Mouse (Mus musculus) testis, adult 10 weeks (tissue): ENCODE measurements around the gene Dmxl2. TPM values are rescaled to one million over a fixed set of nuclear protein-coding genes. Genes with fewer than 3 reads are reported as not detected.

Experiments used
- polyA plus RNA-seq: library from polyadenylated mRNA; stranded (reverse); fragments of 350-450 nt; fragmentation: Illumina TruSeq; extraction: RNeasy Lipid Tissue Mini Kit (QIAGEN cat#74804); gene quantifications from one replicate; pipeline ENCODE4 v1.2.3, GENCODE M21; 2014; ENCODE audit warnings: low read depth, low replicate concordance

Dmxl2 gene
- 38.2 TPM for polyA plus RNA-seq

DNA sequence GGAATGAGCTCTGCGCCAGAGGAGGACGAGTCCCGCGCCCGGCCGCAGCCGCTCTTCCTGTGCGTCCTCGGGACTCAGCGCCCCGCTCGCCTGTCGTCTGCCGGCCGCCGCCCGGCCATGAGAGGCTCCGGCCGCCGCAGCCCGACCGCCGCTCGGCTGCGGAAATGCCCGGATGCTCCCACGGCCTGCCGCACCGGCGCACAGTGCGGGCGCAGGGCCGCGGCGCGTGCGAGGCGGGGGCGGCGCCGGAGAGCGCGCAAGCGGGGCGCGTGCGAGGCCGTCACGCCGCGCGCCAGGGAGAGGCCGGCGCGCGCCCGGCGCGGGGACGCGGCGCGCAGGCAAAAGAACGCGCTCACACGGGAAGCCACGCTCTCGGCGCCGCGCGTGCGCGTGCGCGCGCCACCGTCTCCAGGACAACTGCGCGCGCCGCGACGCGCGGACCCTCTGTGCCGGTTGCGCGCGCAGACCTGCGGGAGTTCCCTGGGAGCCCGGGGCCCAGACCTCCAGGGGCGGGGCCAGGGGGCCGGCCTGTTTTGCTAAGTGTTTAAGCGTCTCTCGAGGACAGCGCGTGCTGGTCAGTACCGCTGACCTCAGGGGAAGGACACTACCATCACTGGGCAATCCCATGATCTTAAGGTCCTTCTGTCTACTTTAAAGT is at the start of gene Dmxl2:
Gene Dmxl2 (minus strand): TSS at position 174 of the 658 bp plus-strand sequence.

DNA sequence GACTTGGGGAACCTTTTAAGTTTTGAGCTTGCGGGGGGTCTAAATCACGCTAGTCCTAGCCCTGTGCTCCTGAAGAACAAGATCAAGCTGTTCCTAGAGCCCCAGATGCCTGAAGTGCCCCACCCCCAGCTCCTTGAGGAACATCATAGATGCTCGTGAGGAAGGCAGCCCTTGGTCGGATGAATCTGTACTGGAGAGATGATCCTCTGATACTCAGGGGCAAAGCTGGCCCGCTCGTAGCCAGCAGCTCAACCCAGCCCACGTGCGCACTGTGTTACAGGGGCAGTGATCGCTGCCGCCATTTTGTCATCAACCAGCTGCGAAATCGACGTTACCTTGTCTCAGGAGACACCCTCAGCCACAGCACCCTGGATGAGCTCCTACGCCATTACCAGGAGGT is 37.3 kb upstream of the Dmxl2 start, which contains the start of gene Sh2d7:
Gene Sh2d7 (plus strand): TSS at position 301 of the 400 bp plus-strand sequence.

Other genes with a start within 250 kb of the Dmxl2 start
- gene Cyp19a1, start 233.5 kb downstream of the Dmxl2 start, polyA plus RNA-seq, result 6.2 TPM
- gene Gldn, start 215.1 kb downstream of the Dmxl2 start, polyA plus RNA-seq, result 0.27 TPM
- 1.8 TPM for gene Sh2d7, start 37.4 kb upstream of the Dmxl2 start, polyA plus RNA-seq
- gene Cib2, start 58.6 kb upstream of the Dmxl2 start, polyA plus RNA-seq, result 0.53 TPM
- 37.0 TPM for gene Idh3a, start 84.7 kb upstream of the Dmxl2 start, polyA plus RNA-seq
- gene Acsbg1, start 160.2 kb upstream of the Dmxl2 start, polyA plus RNA-seq, result 15.5 TPM
- 340 TPM for gene Dnaja4, start 197.2 kb upstream of the Dmxl2 start, polyA plus RNA-seq
- 49.8 TPM for gene Wdr61, start 232.9 kb upstream of the Dmxl2 start, polyA plus RNA-seq